Mouse (Mus musculus): ENCODE measurements at regions not wholly inside any gene's neighbourhood (a gene's known extent, or its start where the extent isn't known, plus 50 kb on each side); places are given as distances from the start of the nearest gene placed in this dataset.

DNA sequence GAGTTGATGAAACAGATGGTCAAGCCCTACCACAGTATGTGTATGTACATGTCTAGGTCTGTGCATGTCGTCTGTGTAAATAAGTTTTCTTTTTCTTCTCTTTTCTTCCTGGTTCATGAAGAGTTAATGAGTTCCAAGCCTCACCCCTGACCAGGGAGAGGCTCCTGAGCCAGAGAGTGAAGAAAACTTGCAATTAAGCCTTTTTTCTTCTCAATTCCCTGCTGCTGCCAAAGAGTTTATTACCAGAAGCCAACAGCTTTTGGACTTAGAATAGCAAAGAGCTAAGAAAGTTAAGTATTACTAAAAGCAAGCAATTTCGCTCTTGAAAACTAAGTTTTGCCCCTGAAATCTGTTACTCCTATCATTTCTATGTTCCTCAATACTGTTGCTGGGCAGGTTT lies 65.3 kb upstream of the Ppm1h start:
- TF ChIP-seq CTCF (IDR thresholded peaks at IDR 0.05; ENCODE audit: low read depth) (no peak), EP300 (IDR thresholded peaks at IDR 0.05; ENCODE audit: low read depth) (no peak)

Measured in heart, postnatal 0 days (tissue).